Mouse (Mus musculus) liver, adult 2 months (tissue): ENCODE results near the gene Fah. TPM values are rescaled to one million over a fixed set of nuclear protein-coding genes. Genes with fewer than 3 reads are reported as not detected.

Experiments
- DNase-seq: peaks from one replicate; pipeline ENCODE4 v3.0.0-alpha.2; 2011; ENCODE audit warnings: low read depth, low spot score; ENCODE audit errors: extremely low read depth
- H3K27ac ChIP-seq: fragments of 200-500 bp; replicated peaks from 2 replicates; pipeline ENCODE4 v1.5.1; 2012; ENCODE audit warnings: low read depth, mild to moderate bottlenecking, control low read depth, inconsistent platforms, low read length; ENCODE audit not compliant: insufficient read depth
- H3K27me3 ChIP-seq: fragments of 200-500 bp; 2 replicates; pipeline ENCODE4 v1.6.1; 2012; ENCODE audit warnings: mild to moderate bottlenecking, moderate library complexity, low read length, inconsistent platforms; ENCODE audit not compliant: control insufficient read depth, insufficient read depth
- H3K36me3 ChIP-seq: fragments of 200-500 bp; 2 replicates; pipeline ENCODE4 v1.6.1; 2012; ENCODE audit warnings: low read length, inconsistent platforms; ENCODE audit not compliant: control insufficient read depth, insufficient read depth
- H3K4me1 ChIP-seq: fragments of 200-500 bp; 2 replicates; pipeline ENCODE4 v1.6.1; 2011; ENCODE audit warnings: low read length; ENCODE audit not compliant: control insufficient read depth, insufficient read depth
- H3K4me3 ChIP-seq: fragments of 200-500 bp; 2 replicates; pipeline ENCODE4 v1.5.1; 2011; ENCODE audit warnings: low read depth, mild to moderate bottlenecking, control low read depth, low read length, moderate library complexity; ENCODE audit not compliant: insufficient read depth
- H3K79me2 ChIP-seq: fragments of 200-500 bp; 2 replicates; pipeline ENCODE4 v1.6.1; 2012; ENCODE audit warnings: inconsistent platforms, mild to moderate bottlenecking, low read length, moderate library complexity; ENCODE audit not compliant: control insufficient read depth, insufficient read depth
- H3K9ac ChIP-seq: fragments of 200-500 bp; 2 replicates; pipeline ENCODE4 v1.6.1; 2012; ENCODE audit warnings: low read depth, mild to moderate bottlenecking, control low read depth, inconsistent platforms, low read length
- CTCF ChIP-seq: fragments of 200-500 bp; IDR thresholded peaks from 2 replicates; pipeline ENCODE4 v1.5.1; 2011; ENCODE audit warnings: low read depth, low read length, control low read depth
- POLR2A ChIP-seq: fragments of 200-500 bp; IDR thresholded peaks from 2 replicates; pipeline ENCODE4 v1.6.1; 2011; ENCODE audit warnings: low read length, control low read depth; ENCODE audit not compliant: insufficient read depth; ENCODE audit errors: extremely low read depth
- WGBS: fragments of 180-500 bp; shearing (Covaris S2); methylation state at CpG from one replicate; pipeline ENCODE4 v1.1.7; 2018; 5-methylcytosine and 5-hydroxymethylcytosine counted together
- polyA plus RNA-seq: library from polyadenylated mRNA; depleted of rRNA; stranded (reverse); fragments of >200 nt; gene quantifications from 2 replicates; pipeline ENCODE4 v1.2.3, GENCODE M21; 2012
- total RNA-seq: library from RNA; depleted of rRNA; stranded (reverse); fragments of >200 nt; gene quantifications from 2 replicates; pipeline ENCODE4 v1.2.3, GENCODE M21; 2014

The Fah gene
- total and polyA plus RNA-seq, 2 experiments, result 476 to 711 TPM

DNA sequence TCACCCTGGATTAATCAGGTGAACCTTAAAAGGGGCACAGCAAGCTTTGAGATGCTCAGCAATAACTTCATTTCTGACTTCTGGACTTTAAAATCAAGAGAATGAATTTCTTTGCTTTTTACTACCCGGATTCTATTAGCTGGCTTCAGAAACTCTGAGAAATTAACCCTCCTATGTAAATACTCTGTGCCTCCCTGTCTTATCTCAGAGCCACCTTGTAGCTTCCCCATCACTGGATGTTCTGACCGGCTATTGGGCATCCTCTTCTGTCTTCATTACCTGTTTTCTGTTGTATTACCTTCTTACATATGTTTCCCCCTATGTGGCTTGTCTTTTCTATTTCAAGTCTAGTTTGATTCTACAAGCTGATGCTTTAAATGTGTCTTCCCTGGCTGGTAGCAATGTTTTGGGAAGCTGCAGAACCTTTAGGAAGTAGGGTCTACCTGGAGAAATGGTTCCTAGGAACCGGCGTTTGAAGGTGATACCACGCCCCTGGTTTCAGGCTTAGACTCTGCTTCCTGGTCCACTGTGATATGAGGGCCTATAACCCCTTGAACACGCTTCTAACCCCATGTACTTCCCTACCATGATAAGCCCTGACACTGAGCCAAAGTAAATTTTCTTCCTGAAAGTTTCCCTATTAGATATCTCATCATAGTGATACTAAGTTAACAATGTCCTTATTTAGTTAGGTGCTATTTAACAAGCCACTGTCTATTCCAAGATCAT is 36.9 kb upstream of the Fah start:
- Histone ChIP-seq H3K79me2 (peaks cover 27% of the 10 kb centered on the region; the same call in 1 of the 2 replicates), H3K27ac (no peak overlapping the region), H3K9ac (no peak overlapping the region), H3K4me1 (peaks cover 2% of the 10 kb centered on the region; the same call in 1 of the 2 replicates), H3K27me3 (no peaks in the 10 kb centered on the region), H3K36me3 (peaks cover 2% of the 10 kb centered on the region), H3K4me3 (no peak overlapping the region)
- no peak for TF ChIP-seq POLR2A
- TF ChIP-seq CTCF, result no peak
- 71% methylated on average over 6 of the region's 6 CpGs for WGBS
- DNase-seq, result no peak

DNA sequence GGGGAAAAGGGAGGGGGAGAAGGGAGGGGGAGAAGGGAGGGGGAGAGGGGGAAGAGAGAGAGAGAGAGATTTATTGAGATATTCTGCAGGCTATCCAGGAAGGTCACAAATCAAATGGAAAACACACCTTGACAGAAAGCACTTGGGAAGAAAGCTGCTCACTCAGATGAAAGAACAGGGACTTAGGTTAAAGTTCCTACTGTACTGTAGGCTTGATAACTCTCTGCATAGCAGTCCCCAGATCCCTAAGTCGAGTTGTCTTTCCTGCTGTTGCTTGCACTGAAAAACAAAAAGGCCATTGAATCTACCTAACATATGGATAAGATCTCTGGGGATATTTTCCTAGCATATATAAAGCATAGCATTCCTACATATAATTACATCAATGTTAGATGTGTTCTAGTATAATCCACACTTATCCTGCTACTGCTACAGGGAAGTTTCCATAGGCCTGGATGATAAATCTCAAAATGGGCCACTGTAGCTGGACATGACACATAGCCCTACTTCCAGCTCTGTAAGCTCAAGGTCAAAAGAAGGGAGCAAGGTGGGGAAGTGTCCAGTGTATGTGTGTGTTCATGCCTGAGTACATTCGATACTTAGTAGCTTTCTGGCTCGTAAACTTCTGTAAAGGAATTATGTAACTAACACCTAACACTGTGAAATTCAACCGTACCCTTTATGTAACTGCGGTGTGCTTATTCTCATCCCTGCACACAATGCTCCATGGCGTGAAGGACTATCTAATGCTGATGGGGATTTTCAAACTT is 35.8 kb upstream of the Fah start:
- DNase-seq, result no peak
- Histone ChIP-seq H3K36me3 (no peaks in the 10 kb centered on the region; the same call in none of the 2 replicates), H3K79me2 (peaks cover 25% of the 10 kb centered on the region; the same call in 1 of the 2 replicates), H3K27ac (no peak overlapping the region), H3K27me3 (no peaks in the 10 kb centered on the region), H3K4me1 (peaks cover 4% of the 10 kb centered on the region; the same call in 1 of the 2 replicates), H3K4me3 (no peak overlapping the region), H3K9ac (no peak overlapping the region)
- no peak for TF ChIP-seq POLR2A
- no peak for TF ChIP-seq CTCF
- 76% methylated on average over 6 of the region's 6 CpGs for WGBS

DNA sequence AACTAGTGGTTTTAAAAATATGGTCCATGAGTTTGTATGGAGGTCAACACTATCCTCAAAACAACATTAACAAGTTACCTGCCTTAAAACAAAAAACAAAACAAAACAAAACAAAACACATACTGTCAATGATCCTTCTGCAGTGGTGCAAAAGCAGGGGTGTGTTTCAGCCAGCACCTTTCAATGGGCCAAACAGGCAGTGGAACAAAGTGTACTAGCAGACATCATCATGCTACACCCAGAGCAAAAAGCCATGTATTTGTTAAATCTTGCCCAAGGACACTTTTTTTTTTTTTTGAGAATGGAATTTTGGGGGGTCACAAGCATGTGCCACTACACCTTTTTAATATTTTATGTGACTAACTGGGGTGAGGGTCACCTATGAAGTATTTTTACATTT is 30.4 kb upstream of the Fah start:
- DNase-seq, result peak; percentile 53
- Histone ChIP-seq H3K9ac (no peak overlapping the region), H3K36me3 (peaks cover 19% of the 10 kb centered on the region), H3K27ac (no peak overlapping the region), H3K4me3 (no peak overlapping the region), H3K4me1 (peaks cover 10% of the 10 kb centered on the region; the same call in 1 of the 2 replicates), H3K27me3 (no peaks in the 10 kb centered on the region), H3K79me2 (peaks cover 12% of the 10 kb centered on the region; the same call in 1 of the 2 replicates)
- TF ChIP-seq POLR2A, result no peak
- no peak for TF ChIP-seq CTCF

DNA sequence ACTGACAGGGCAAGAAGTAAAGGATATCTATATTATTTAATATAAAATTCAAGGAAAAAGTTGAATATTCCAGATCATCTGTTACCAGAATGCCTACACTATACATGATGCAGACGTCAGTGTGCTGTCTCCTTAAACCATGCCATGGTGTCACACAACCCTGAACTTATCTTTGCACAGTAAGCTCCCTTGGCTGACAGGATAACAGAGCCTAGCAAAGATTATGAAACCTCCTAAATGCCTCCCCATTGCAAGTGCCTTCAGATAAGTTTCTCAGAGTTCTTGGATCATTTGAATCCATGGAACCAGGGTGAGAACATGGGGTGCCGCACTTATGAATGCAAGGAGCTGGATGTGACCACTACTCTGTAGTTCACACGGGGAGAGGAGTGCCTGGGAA is 25.4 kb upstream of the Fah start:
- H3K9ac ChIP-seq, result no peak overlapping the region
- 91% methylated on average over 3 of the region's 3 CpGs for WGBS
- H3K27ac ChIP-seq, result no peak overlapping the region

DNA sequence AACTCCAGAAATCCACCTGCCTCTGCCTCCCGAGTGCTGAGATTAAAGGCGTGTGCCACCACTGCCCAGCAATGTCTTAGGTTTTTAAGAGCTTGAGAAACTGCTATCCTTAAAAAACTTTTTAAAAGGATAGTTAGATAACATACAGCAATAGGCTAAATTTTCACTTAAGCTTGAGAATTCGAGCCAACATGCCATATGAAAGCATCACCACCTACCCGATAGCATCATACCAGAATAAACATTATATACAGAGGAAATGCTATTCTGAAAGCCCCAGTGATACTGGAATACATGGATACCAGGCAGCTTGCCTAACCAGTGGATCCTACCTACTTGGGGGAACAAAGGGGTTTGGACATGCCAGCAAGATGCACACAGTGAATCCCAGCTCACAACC is 17.2 kb upstream of the Fah start:
- Histone ChIP-seq H3K9ac (no peak overlapping the region), H3K4me3 (no peak overlapping the region), H3K79me2 (no peaks in the 10 kb centered on the region; the same call in 1 of the 2 replicates), H3K27ac (no peak overlapping the region), H3K4me1 (no peaks in the 10 kb centered on the region), H3K27me3 (no peaks in the 10 kb centered on the region), H3K36me3 (peaks cover 23% of the 10 kb centered on the region)
- no peak for DNase-seq
- no peak for TF ChIP-seq POLR2A
- no peak for TF ChIP-seq CTCF
- WGBS, result 96% methylated on average over 4 of the region's 4 CpGs

More for the DNA sequence above, 25.4 kb upstream of the Fah start:
- peaks cover 3% of the 10 kb centered on the region; the same call in 1 of the 2 replicates for H3K79me2 ChIP-seq
- no peak for TF ChIP-seq CTCF
- TF ChIP-seq POLR2A, result no peak
- H3K4me1 ChIP-seq, result peaks cover 5% of the 10 kb centered on the region; the same call in 1 of the 2 replicates
- H3K27me3 ChIP-seq, result no peaks in the 10 kb centered on the region
- H3K4me3 ChIP-seq, result no peak overlapping the region
- DNase-seq, result no peak
- peaks cover 28% of the 10 kb centered on the region for H3K36me3 ChIP-seq

DNA sequence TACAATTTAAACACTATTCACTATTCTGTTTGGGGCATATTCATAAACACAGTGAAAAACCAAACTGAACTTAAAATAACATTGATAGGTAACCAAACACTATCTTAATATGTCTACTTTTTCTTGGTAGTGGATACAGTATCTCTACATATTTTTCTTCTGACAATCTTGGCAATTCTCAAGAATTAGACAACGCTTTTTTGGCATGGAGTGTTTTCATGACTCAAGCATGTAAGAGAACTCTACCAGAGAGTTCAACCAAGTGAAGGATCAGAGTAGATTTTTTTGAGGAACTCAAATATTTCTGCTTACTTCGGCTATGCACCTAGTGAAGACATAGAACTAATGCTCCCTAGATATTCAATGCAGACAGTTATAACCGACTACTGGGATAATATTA is 14.4 kb upstream of the Fah start:
- Histone ChIP-seq H3K36me3 (peaks cover 47% of the 10 kb centered on the region), H3K27me3 (no peaks in the 10 kb centered on the region), H3K4me3 (no peak overlapping the region), H3K9ac (no peak overlapping the region), H3K79me2 (no peaks in the 10 kb centered on the region; the same call in 1 of the 2 replicates), H3K27ac (no peak overlapping the region), H3K4me1 (no peaks in the 10 kb centered on the region)
- WGBS, result 93% methylated on average over 3 of the region's 3 CpGs
- DNase-seq, result no peak
- TF ChIP-seq CTCF (no peak), POLR2A (no peak)
